Mouse (Mus musculus) layer of hippocampus, adult 11-12 months (tissue): ENCODE data around the gene Hist1h3g.
A peak's percentile ranks its signal among the peaks of the same experiment; 100 is the strongest.
"Not testable (repeated sequence)": the region's sequence is repeated elsewhere in the genome, so short reads cannot be mapped to it uniquely, and the experiment has no call there.

ENCODE experiments used
- DNase-seq: peaks from one replicate; pipeline ENCODE4 v3.0.0; 2022; ENCODE audit warnings: low spot score

Gene Hist1h3g

GRCm38 (mm10) chr13:23536076-23536822, 1.0 kb downstream of the Hist1h3g start:
- DNase-seq = no peak

- no peak for DNase-seq
These were observed 1.9 kb downstream of the Hist1h3g start for GRCm38 (mm10) chr13:23537006-23537710.

- no peak for DNase-seq
These were observed 3.0 kb downstream of the Hist1h3g start for GRCm38 (mm10) chr13:23538249-23538648.

- not testable (repeated sequence) for DNase-seq
These were observed 4.6 kb downstream of the Hist1h3g start for GRCm38 (mm10) chr13:23539821-23540220.

GRCm38 (mm10) chr13:23541497-23541896, 6.3 kb downstream of the Hist1h3g start:
- no peak for DNase-seq

- not testable (repeated sequence) for DNase-seq
These were observed 7.2 kb downstream of the Hist1h3g start for GRCm38 (mm10) chr13:23542225-23542980.

GRCm38 (mm10) chr13:23542999-23543607, 7.9 kb downstream of the Hist1h3g start, which contains the start of gene Hist1h2bh:
Gene Hist1h2bh, minus strand, starts transcription at chr13:23543392.
- DNase-seq = peak; percentile 76

GRCm38 (mm10) chr13:23543965-23544786, 9.0 kb downstream of the Hist1h3g start, which contains the start of gene Hist1h3f:
Gene Hist1h3f, plus strand, starts transcription at chr13:23544052.
- DNase-seq = peak; percentile 83

- DNase-seq = not testable (repeated sequence)
These were observed 9.5 kb downstream of the Hist1h3g start for GRCm38 (mm10) chr13:23544787-23545120.

- no peak for DNase-seq
These were observed 11.5 kb downstream of the Hist1h3g start for GRCm38 (mm10) chr13:23546694-23547093.

GRCm38 (mm10) chr13:23550761-23551145, 15.5 kb downstream of the Hist1h3g start:
- DNase-seq = no peak

- peak; percentile 92 for DNase-seq
These were observed 16.1 kb downstream of the Hist1h3g start, which contains the start of gene Hist1h4f for GRCm38 (mm10) chr13:23551146-23551834. Gene Hist1h4f, minus strand, starts transcription at chr13:23551648.

- DNase-seq = no peak
These were observed 17.0 kb downstream of the Hist1h3g start for GRCm38 (mm10) chr13:23551931-23552914.

- DNase-seq = no peak
These were observed 17.7 kb downstream of the Hist1h3g start, which contains the start of gene Hist1h1d for GRCm38 (mm10) chr13:23552962-23553361. Gene Hist1h1d, plus strand, starts transcription at chr13:23553262.

- no peak for DNase-seq
These were observed 19.2 kb downstream of the Hist1h3g start for GRCm38 (mm10) chr13:23554393-23554792.

- peak; percentile 81 for DNase-seq
These were observed 20.0 kb downstream of the Hist1h3g start for GRCm38 (mm10) chr13:23554925-23555838.

- DNase-seq = peak; percentile 76
These were observed 20.7 kb downstream of the Hist1h3g start for GRCm38 (mm10) chr13:23555839-23556416.

- no peak for DNase-seq
These were observed 21.7 kb downstream of the Hist1h3g start for GRCm38 (mm10) chr13:23556906-23557305.
